Mouse (Mus musculus): ENCODE results near the gene Chn1. TPM values are rescaled to one million over a fixed set of nuclear protein-coding genes. Genes with fewer than 3 reads are reported as not detected.

Gene Chn1
- polyA plus RNA-seq, 1 experiment from 2014 or later: 11.3 TPM

GRCm38 (mm10) chr2:73607146-73607545, 168.0 kb downstream of the Chn1 start:
- 66% methylated on average over 2 of the region's 2 CpGs for WGBS
- H3K9ac ChIP-seq (ENCODE audit: low read depth, low read length): no peak overlapping the region
- no peak for ATAC-seq

DNA sequence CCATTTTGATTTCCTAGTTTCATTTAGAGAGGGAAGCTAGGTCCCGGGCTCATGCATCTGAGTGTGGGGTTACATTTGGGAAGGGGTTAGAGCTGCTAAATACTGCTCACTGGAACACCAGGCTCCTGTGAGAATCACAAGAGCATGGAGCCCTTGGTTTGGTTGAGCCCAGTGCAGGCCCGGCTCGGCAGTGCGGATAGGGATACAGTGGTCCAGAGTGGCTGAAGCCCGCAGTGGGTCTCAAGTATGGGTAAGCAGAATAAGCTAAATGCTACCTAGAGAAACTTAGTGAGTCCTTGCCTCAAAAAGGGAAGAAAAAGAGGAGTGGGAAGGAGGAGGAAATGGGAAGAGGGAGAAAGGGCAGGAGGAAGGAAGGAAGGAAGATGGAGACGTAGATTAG, 168.5 kb downstream of the Chn1 start:
- Histone ChIP-seq H3K9me3 (ENCODE audit: control insufficient read depth, low read length) (no peaks in the 10 kb centered on the region), H3K4me2 (ENCODE audit: low read depth, low read length) (no peak overlapping the region), H3K36me3 (ENCODE audit: control insufficient read depth, insufficient read depth, low read length) (no peaks in the 10 kb centered on the region), H3K4me3 (ENCODE audit: low read length) (no peak overlapping the region), H3K4me1 (ENCODE audit: control insufficient read depth, insufficient read depth, low read length) (no peaks in the 10 kb centered on the region), H3K27ac (ENCODE audit: low read length) (no peak overlapping the region), H3K27me3 (replicated peaks; ENCODE audit: control insufficient read depth, insufficient read depth, low read length) (no peaks in the 10 kb centered on the region), H3K9ac (ENCODE audit: low read depth, low read length) (no peak overlapping the region)
- WGBS: 92% methylated on average over 6 of the region's 6 CpGs
- no peak for ATAC-seq

More at GRCm38 (mm10) chr2:73607146-73607545, 168.0 kb downstream of the Chn1 start:
- no peaks in the 10 kb centered on the region for H3K9me3 ChIP-seq (ENCODE audit: control insufficient read depth, low read length)
- no peaks in the 10 kb centered on the region for H3K4me1 ChIP-seq (ENCODE audit: control insufficient read depth, insufficient read depth, low read length)
- H3K27ac ChIP-seq (ENCODE audit: low read length): no peak overlapping the region
- no peak overlapping the region for H3K4me3 ChIP-seq (ENCODE audit: low read length)
- no peak overlapping the region for H3K4me2 ChIP-seq (ENCODE audit: low read depth, low read length)
- no peaks in the 10 kb centered on the region for H3K27me3 ChIP-seq (replicated peaks; ENCODE audit: control insufficient read depth, insufficient read depth, low read length)
- H3K36me3 ChIP-seq (ENCODE audit: control insufficient read depth, insufficient read depth, low read length): no peaks in the 10 kb centered on the region

DNA sequence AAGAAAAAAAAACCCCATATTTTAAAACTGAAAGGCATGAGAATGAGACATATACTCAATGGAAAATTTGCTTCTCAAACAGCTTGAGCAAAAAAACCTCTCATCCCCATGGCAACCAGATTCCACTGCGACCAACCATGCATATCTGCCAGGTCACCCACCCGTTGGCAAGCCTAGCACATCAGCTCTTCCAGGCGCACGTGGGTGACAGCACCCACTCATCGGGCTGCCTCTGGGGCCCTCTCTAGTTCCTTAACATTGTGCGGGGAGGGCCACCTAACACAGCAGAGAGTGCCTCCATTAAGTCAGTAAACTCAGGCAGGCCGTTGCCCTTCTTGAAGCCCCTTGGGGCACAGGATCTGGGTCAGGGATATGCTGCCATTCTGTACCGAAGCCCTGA, 170.1 kb downstream of the Chn1 start:
- no peak for ATAC-seq
- H3K36me3 ChIP-seq (ENCODE audit: control insufficient read depth, insufficient read depth, low read length): no peaks in the 10 kb centered on the region
- WGBS: 74% methylated on average over 8 of the region's 8 CpGs
- no peaks in the 10 kb centered on the region for H3K9me3 ChIP-seq (ENCODE audit: control insufficient read depth, low read length)
- H3K4me1 ChIP-seq (ENCODE audit: control insufficient read depth, insufficient read depth, low read length): no peaks in the 10 kb centered on the region
- no peak overlapping the region for H3K9ac ChIP-seq (ENCODE audit: low read depth, low read length)
- no peak overlapping the region for H3K27ac ChIP-seq (ENCODE audit: low read length)
- H3K27me3 ChIP-seq (replicated peaks; ENCODE audit: control insufficient read depth, insufficient read depth, low read length): no peaks in the 10 kb centered on the region
- no peak overlapping the region for H3K4me3 ChIP-seq (ENCODE audit: low read length)
- no peak overlapping the region for H3K4me2 ChIP-seq (ENCODE audit: low read depth, low read length)

- H3K27me3 ChIP-seq (replicated peaks; ENCODE audit: control insufficient read depth, insufficient read depth, low read length): no peaks in the 10 kb centered on the region
- no peaks in the 10 kb centered on the region for H3K4me1 ChIP-seq (ENCODE audit: control insufficient read depth, insufficient read depth, low read length)
- no peak overlapping the region for H3K4me2 ChIP-seq (ENCODE audit: low read depth, low read length)
- H3K9ac ChIP-seq (ENCODE audit: low read depth, low read length): no peak overlapping the region
- no peak for ATAC-seq
- no peak overlapping the region for H3K4me3 ChIP-seq (ENCODE audit: low read length)
- no peaks in the 10 kb centered on the region for H3K36me3 ChIP-seq (ENCODE audit: control insufficient read depth, insufficient read depth, low read length)
- no peaks in the 10 kb centered on the region for H3K9me3 ChIP-seq (ENCODE audit: control insufficient read depth, low read length)
- WGBS: 76% methylated on average over 2 of the region's 2 CpGs
- H3K27ac ChIP-seq (ENCODE audit: low read length): no peak overlapping the region
Observed at GRCm38 (mm10) chr2:73604579-73604978, 170.6 kb downstream of the Chn1 start.

GRCm38 (mm10) chr2:73600650-73601049, 174.5 kb downstream of the Chn1 start:
- Histone ChIP-seq H3K27me3 (replicated peaks; ENCODE audit: control insufficient read depth, insufficient read depth, low read length) (no peaks in the 10 kb centered on the region), H3K4me2 (ENCODE audit: low read depth, low read length) (no peak overlapping the region), H3K4me1 (ENCODE audit: control insufficient read depth, insufficient read depth, low read length) (peaks cover 9% of the 10 kb centered on the region; the same call in 1 of the 2 replicates), H3K36me3 (ENCODE audit: control insufficient read depth, insufficient read depth, low read length) (no peaks in the 10 kb centered on the region), H3K9ac (ENCODE audit: low read depth, low read length) (no peak overlapping the region), H3K27ac (ENCODE audit: low read length) (no peak overlapping the region), H3K9me3 (ENCODE audit: control insufficient read depth, low read length) (no peaks in the 10 kb centered on the region), H3K4me3 (ENCODE audit: low read length) (no peak overlapping the region)
- WGBS: 37% methylated on average over 2 of the region's 2 CpGs
- no peak for ATAC-seq

GRCm38 (mm10) chr2:73597772-73598171, 177.4 kb downstream of the Chn1 start:
- Histone ChIP-seq H3K4me1 (ENCODE audit: control insufficient read depth, insufficient read depth, low read length) (peaks cover 9% of the 10 kb centered on the region; the same call in 1 of the 2 replicates), H3K4me3 (ENCODE audit: low read length) (no peak overlapping the region), H3K9ac (ENCODE audit: low read depth, low read length) (no peak overlapping the region), H3K27ac (ENCODE audit: low read length) (no peak overlapping the region), H3K9me3 (ENCODE audit: control insufficient read depth, low read length) (no peaks in the 10 kb centered on the region), H3K27me3 (replicated peaks; ENCODE audit: control insufficient read depth, insufficient read depth, low read length) (no peaks in the 10 kb centered on the region), H3K4me2 (ENCODE audit: low read depth, low read length) (no peak overlapping the region), H3K36me3 (ENCODE audit: control insufficient read depth, insufficient read depth, low read length) (no peaks in the 10 kb centered on the region)
- no peak for ATAC-seq
- 92% methylated on average over 11 of the region's 11 CpGs for WGBS

DNA sequence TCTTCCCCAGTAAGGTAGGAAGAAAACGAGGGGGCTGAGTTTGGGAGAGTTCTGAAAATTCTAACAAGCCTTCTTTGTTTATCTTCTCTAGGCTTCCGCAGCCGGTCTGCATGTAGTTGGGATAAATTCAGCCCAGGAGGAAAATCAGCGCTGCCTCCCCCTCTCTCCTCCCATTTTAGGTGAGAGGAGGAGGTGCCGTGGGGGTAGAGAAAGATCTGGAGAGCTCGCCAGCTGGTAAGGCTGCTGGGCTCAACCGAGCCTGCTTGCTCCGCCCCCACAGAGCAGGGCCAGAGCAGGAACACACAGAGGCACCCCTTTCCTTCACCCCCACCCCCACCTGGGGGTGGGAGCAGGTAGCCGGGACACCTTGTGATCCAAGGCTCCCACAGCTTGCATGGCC, 178.4 kb downstream of the Chn1 start:
- ATAC-seq: peak; percentile 67; the same call in 1 of the 2 replicates
- 10% methylated on average over 9 of the region's 9 CpGs for WGBS
- peak overlapping the region; percentile 15; the same call in 1 of the 2 replicates for H3K4me3 ChIP-seq (ENCODE audit: low read length)

GRCm38 (mm10) chr2:73596326-73596725, 178.8 kb downstream of the Chn1 start:
- 69% methylated on average over 5 of the region's 5 CpGs for WGBS
- H3K27ac ChIP-seq (ENCODE audit: low read length): no peak overlapping the region
- H3K4me3 ChIP-seq (ENCODE audit: low read length): peak overlapping the region; percentile 15; the same call in 1 of the 2 replicates
- no peaks in the 10 kb centered on the region for H3K27me3 ChIP-seq (replicated peaks; ENCODE audit: control insufficient read depth, insufficient read depth, low read length)
- H3K9me3 ChIP-seq (ENCODE audit: control insufficient read depth, low read length): no peaks in the 10 kb centered on the region
- peak overlapping the region; percentile 36 for H3K4me2 ChIP-seq (ENCODE audit: low read depth, low read length)
- no peak for ATAC-seq
- H3K36me3 ChIP-seq (ENCODE audit: control insufficient read depth, insufficient read depth, low read length): no peaks in the 10 kb centered on the region
- peaks cover 15% of the 10 kb centered on the region for H3K4me1 ChIP-seq (ENCODE audit: control insufficient read depth, insufficient read depth, low read length)
- H3K9ac ChIP-seq (ENCODE audit: low read depth, low read length): no peak overlapping the region

More for the DNA sequence above, 178.4 kb downstream of the Chn1 start:
- H3K27me3 ChIP-seq (replicated peaks; ENCODE audit: control insufficient read depth, insufficient read depth, low read length): no peaks in the 10 kb centered on the region
- peaks cover 15% of the 10 kb centered on the region for H3K4me1 ChIP-seq (ENCODE audit: control insufficient read depth, insufficient read depth, low read length)
- no peak overlapping the region for H3K9ac ChIP-seq (ENCODE audit: low read depth, low read length)
- H3K27ac ChIP-seq (ENCODE audit: low read length): no peak overlapping the region
- H3K4me2 ChIP-seq (ENCODE audit: low read depth, low read length): peak overlapping the region; percentile 36
- H3K9me3 ChIP-seq (ENCODE audit: control insufficient read depth, low read length): no peaks in the 10 kb centered on the region
- no peaks in the 10 kb centered on the region for H3K36me3 ChIP-seq (ENCODE audit: control insufficient read depth, insufficient read depth, low read length)

- Histone ChIP-seq H3K9ac (ENCODE audit: low read depth, low read length) (no peak overlapping the region), H3K4me2 (ENCODE audit: low read depth, low read length) (no peak overlapping the region), H3K9me3 (ENCODE audit: control insufficient read depth, low read length) (no peaks in the 10 kb centered on the region), H3K36me3 (ENCODE audit: control insufficient read depth, insufficient read depth, low read length) (no peaks in the 10 kb centered on the region), H3K4me3 (ENCODE audit: low read length) (no peak overlapping the region), H3K27ac (ENCODE audit: low read length) (peak overlapping the region; percentile 69), H3K27me3 (replicated peaks; ENCODE audit: control insufficient read depth, insufficient read depth, low read length) (no peaks in the 10 kb centered on the region), H3K4me1 (ENCODE audit: control insufficient read depth, insufficient read depth, low read length) (peaks cover 24% of the 10 kb centered on the region)
- no peak for ATAC-seq
- 59% methylated on average over 2 of the region's 2 CpGs for WGBS
Observed at GRCm38 (mm10) chr2:73593101-73593439, 182.1 kb downstream of the Chn1 start.
